In genomic region chr17:87975229-87975853, GRCm38 (mm10) we compare ENCODE assay signal across 9 mouse cellular contexts. TPM values are rescaled to one million over a fixed set of nuclear protein-coding genes. Genes with fewer than 3 reads are reported as not detected.
A peak's percentile ranks its signal among the peaks of the same experiment; 100 is the strongest.
DNase-seq lines count a peak whose midpoint lies in the region; ATAC-seq and TF ChIP-seq lines count a peak whose summit lies in the region.
"Had no signal": no experiment of that assay in that cellular context is flagged by ENCODE, and none has a peak within 500 bp of the region (broad histone marks: within the 10 kb centered on the region; RNA-seq: fewer than 3 reads in every experiment).

No protein-coding gene starts in this region.

- H3K9ac ChIP-seq in ES-E14 (ENCODE audit: insufficient read depth, low read depth, low read length, poor library complexity, severe bottlenecking) = peak overlapping the region; percentile 100
- H3K9ac ChIP-seq in embryonic facial prominence, embryonic 13.5 days = peak overlapping the region; percentile 81

- intact Hi-C loops in heart, postnatal 14 days (cut with DNase I) = no loop called here

- peaks cover 7 to 13% of the 10 kb centered on the region in 2 experiments; a peak in 3 of 4 replicates for H3K4me1 ChIP-seq in ES-E14 (ENCODE audit: control insufficient read depth in 2 of 2, insufficient read depth in 2 of 2, low read length in 2 of 2, poor library complexity in 1 of 2)
- peaks cover 33% of the 10 kb centered on the region for H3K4me1 ChIP-seq in embryonic facial prominence, embryonic 13.5 days

- H3K4me3 ChIP-seq in ES-E14 (ENCODE audit: insufficient read depth in 1 of 2, low read depth in 1 of 2, low read length in 2 of 2, poor library complexity in 1 of 2, severe bottlenecking in 1 of 2) = peak overlapping the region; percentile 98 to 99
- peak overlapping the region; percentile 74 for H3K4me3 ChIP-seq in embryonic facial prominence, embryonic 13.5 days

- in situ Hi-C loops in ES-E14 (cut with MboI; ENCODE audit: low sequenced_read_pairs in 2 of 2, unreplicated experiment in 2 of 2) = no loop called here

- H3K4me2 ChIP-seq in embryonic facial prominence, embryonic 13.5 days = peak overlapping the region; percentile 68

- no peaks in the 10 kb centered on the region for H3K27me3 ChIP-seq in embryonic facial prominence, embryonic 13.5 days

- no peaks in the 10 kb centered on the region for H3K9me3 ChIP-seq in ES-E14 (ENCODE audit: control insufficient read depth, insufficient read depth, low read depth, low read length)
- H3K9me3 ChIP-seq in embryonic facial prominence, embryonic 13.5 days = no peaks in the 10 kb centered on the region

- H3K36me3 ChIP-seq in ES-E14 (ENCODE audit: control insufficient read depth, insufficient read depth, low read length, poor library complexity, severe bottlenecking) = peaks cover 17% of the 10 kb centered on the region
- peaks cover 7% of the 10 kb centered on the region; the same call in 1 of the 2 replicates for H3K36me3 ChIP-seq in embryonic facial prominence, embryonic 13.5 days

- under 1% methylated on average over 48 of the region's 68 CpGs for WGBS in embryonic facial prominence, embryonic 13.5 days

- H3K27ac ChIP-seq in ES-E14 (ENCODE audit: insufficient read depth, low read depth, low read length, poor library complexity, severe bottlenecking) = peak overlapping the region; percentile 99
- peak overlapping the region; percentile 88 for H3K27ac ChIP-seq in embryonic facial prominence, embryonic 13.5 days

- peak; percentile 40 for ATAC-seq in embryonic facial prominence, embryonic 13.5 days (ENCODE audit: insufficient number of reproducible peaks, insufficient read depth, low FRiP score, low TSS enrichment, low read depth)
- ATAC-seq in megakaryocyte, adult 5-6 weeks (ENCODE audit: poor library complexity, severe bottlenecking) = peak; percentile 28

- DNase-seq in ES-E14 (ENCODE audit: low read depth, low spot score) = no peak
- DNase-seq in adrenal gland, postnatal 10 days = peak; percentile 79
- DNase-seq in heart, postnatal 14 days = peak; percentile 64 to 66
- peak; percentile 75 to 83 for DNase-seq in kidney, postnatal 4 days
- peak; percentile 48 for DNase-seq in right cerebral cortex, postnatal 4 days
- DNase-seq in layer of hippocampus, adult 9-10 months (ENCODE audit: low spot score) = no peak

TF ChIP-seq in ES-E14, 5 proteins besides CTCF, POLR2A, EP300 and RAD21:
- TF ChIP-seq MAFK (IDR thresholded peaks at IDR 0.05; ENCODE audit: insufficient read depth, low read depth, low read length) (no peak), ZNF384 (IDR thresholded peaks at IDR 0.05; ENCODE audit: low read depth, low read length) (no peak), ZC3H11A (IDR thresholded peaks at IDR 0.05; ENCODE audit: borderline replicate concordance, low read depth, low read length) (no peak), HCFC1 (IDR thresholded peaks at IDR 0.05; ENCODE audit: borderline replicate concordance, insufficient read depth, low read length) (no peak), CHD2 (IDR thresholded peaks at IDR 0.05; ENCODE audit: low read depth, low read length) (no peak)

RNA-seq across cellular contexts. Expression of gene Msh6, which starts 0.5 kb away (rescaled TPM):
- 215 and 247 TPM in 2 replicates for total RNA-seq in ES-E14 (2012; rRNA removed)
- 10 to 100 TPM; 18.9 to 23.8 TPM for total RNA-seq in adrenal gland, postnatal 10 days (2021)
- polyA plus RNA-seq in embryonic facial prominence, embryonic 13.5 days (2015; fragmentation: Nextera tagmentation; extraction: Ambion mirVana) = 54.6 and 55.0 TPM in 2 replicates
- 1 to 10 TPM; 8.7 to 9.9 TPM for total RNA-seq in heart, postnatal 14 days (2021)
- 22.4 and 22.8 TPM in 2 replicates for total RNA-seq in megakaryocyte, adult 5-6 weeks (2015)
- total RNA-seq in megakaryocyte, adult 5-6 weeks (2017) = 41.4 and 45.5 TPM in 2 replicates

RNA-seq across cellular contexts. Expression of gene Rpl36-ps4, which starts 54.6 kb away (rescaled TPM):
- not detected in 2 replicates for total RNA-seq in ES-E14 (2012; rRNA removed)
- not detected for total RNA-seq in adrenal gland, postnatal 10 days (2021)
- not detected in 2 replicates for polyA plus RNA-seq in embryonic facial prominence, embryonic 13.5 days (2015; fragmentation: Nextera tagmentation; extraction: Ambion mirVana)
- total RNA-seq in heart, postnatal 14 days (2021) = not detected
- total RNA-seq in megakaryocyte, adult 5-6 weeks (2015) = not detected in 2 replicates
- not detected in 2 replicates for total RNA-seq in megakaryocyte, adult 5-6 weeks (2017)
- polyA plus RNA-seq: large intestine, adult 2 months had no signal

Comparison
In these comparisons a context has a peak if more than half of its experiments do, and no peak if none do; other contexts are left out.
1. DNase-seq: peak in adrenal gland, postnatal 10 days (single experiment), heart, postnatal 14 days (2 of 2), kidney, postnatal 4 days (2 of 2) and right cerebral cortex, postnatal 4 days (single experiment); none in ES-E14 (single experiment) and layer of hippocampus, adult 9-10 months (single experiment).